9 mouse cellular contexts compared by ENCODE assay signal in the genomic region with DNA sequence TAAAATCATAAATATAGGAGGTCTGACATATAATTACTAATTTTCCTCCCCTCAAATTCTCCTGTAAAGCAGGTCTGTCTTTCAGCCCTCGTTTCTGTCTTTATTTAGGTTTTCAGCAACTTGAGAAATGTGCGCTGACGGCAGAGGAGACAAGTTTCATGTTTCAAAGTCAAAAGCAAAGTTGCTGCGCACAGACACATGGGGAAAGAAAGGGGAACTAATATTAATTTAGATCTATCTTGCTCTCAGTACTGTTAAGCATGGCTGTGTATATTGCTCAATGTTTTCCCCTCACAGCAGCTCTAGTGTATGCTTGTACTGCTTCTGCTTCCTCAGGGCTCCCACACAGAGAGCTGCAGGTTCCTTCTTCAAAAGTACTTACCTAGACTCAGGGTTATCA. TPM values are rescaled to one million over a fixed set of nuclear protein-coding genes. Genes with fewer than 3 reads are reported as not detected.
DNase-seq lines count a peak whose midpoint lies in the region; ATAC-seq lines count a peak whose summit lies in the region.
"Had no signal": no experiment of that assay in that cellular context is flagged by ENCODE, and none has a peak within 500 bp of the region (broad histone marks: within the 10 kb centered on the region; RNA-seq: fewer than 3 reads in every experiment).

No protein-coding gene starts in this region.

- no peak for DNase-seq in kidney, postnatal 4 days
- no peak for DNase-seq in adrenal gland, postnatal 10 days
- DNase-seq in testis, postnatal 10 days (ENCODE audit: low spot score), result no peak
- no peak for DNase-seq in embryo, embryonic 11 days
- DNase-seq: cerebellum, postnatal 10 days had no signal

- no peaks in the 10 kb centered on the region for H3K9me3 ChIP-seq in kidney, embryonic 16.5 days (ENCODE audit: low read length)
- no peaks in the 10 kb centered on the region for H3K9me3 ChIP-seq in hindbrain, embryonic 16.5 days (ENCODE audit: control insufficient read depth, low read length)
- H3K9me3 ChIP-seq in megakaryocyte, embryonic 14.5 days, result no peaks in the 10 kb centered on the region

- peaks cover 17% of the 10 kb centered on the region for H3K4me1 ChIP-seq in kidney, embryonic 16.5 days (ENCODE audit: insufficient read depth, low read length)
- H3K4me1 ChIP-seq in hindbrain, embryonic 16.5 days (ENCODE audit: control insufficient read depth, insufficient read depth, low read depth, low read length), result peaks cover 8% of the 10 kb centered on the region; the same call in 1 of the 2 replicates
- peaks cover 68% of the 10 kb centered on the region for H3K4me1 ChIP-seq in megakaryocyte, embryonic 14.5 days

- H3K4me3 ChIP-seq in kidney, embryonic 16.5 days (ENCODE audit: low read length), result peak overlapping the region; percentile 56
- H3K4me3 ChIP-seq in hindbrain, embryonic 16.5 days (ENCODE audit: low read length), result no peak overlapping the region
- H3K4me3 ChIP-seq in megakaryocyte, embryonic 14.5 days (replicated peaks), result peak overlapping the region; percentile 98

- H3K4me2 ChIP-seq in kidney, embryonic 16.5 days (replicated peaks; ENCODE audit: low read depth, low read length), result peak overlapping the region; percentile 91; the same call in 1 of the 2 replicates
- H3K4me2 ChIP-seq in hindbrain, embryonic 16.5 days (ENCODE audit: low read length), result peak overlapping the region; percentile 17

- ATAC-seq in kidney, embryonic 16.5 days (ENCODE audit: low FRiP score, low TSS enrichment), result no peak
- peak; percentile 22 for ATAC-seq in common myeloid progenitor, adult 5-6 weeks (replicated peaks; ENCODE audit: low read depth, poor library complexity, severe bottlenecking)
- ATAC-seq in hindbrain, embryonic 16.5 days, result no peak

- H3K9ac ChIP-seq in kidney, embryonic 16.5 days (replicated peaks; ENCODE audit: low read length), result no peak overlapping the region
- H3K9ac ChIP-seq in hindbrain, embryonic 16.5 days (ENCODE audit: low read depth, low read length), result no peak overlapping the region

- H3K36me3 ChIP-seq in kidney, embryonic 16.5 days (ENCODE audit: insufficient read depth, low read length), result no peaks in the 10 kb centered on the region
- no peaks in the 10 kb centered on the region for H3K36me3 ChIP-seq in hindbrain, embryonic 16.5 days (ENCODE audit: control insufficient read depth, insufficient read depth, low read length)
- peaks cover 3% of the 10 kb centered on the region for H3K36me3 ChIP-seq in megakaryocyte, embryonic 14.5 days (replicated peaks; ENCODE audit: low read length)

- H3K27me3 ChIP-seq in kidney, embryonic 16.5 days (ENCODE audit: insufficient read depth, low read length), result no peaks in the 10 kb centered on the region
- no peaks in the 10 kb centered on the region for H3K27me3 ChIP-seq in hindbrain, embryonic 16.5 days (replicated peaks; ENCODE audit: control insufficient read depth, insufficient read depth, low read length)
- no peaks in the 10 kb centered on the region for H3K27me3 ChIP-seq in megakaryocyte, embryonic 14.5 days (replicated peaks)

- WGBS in kidney, embryonic 16.5 days, result 33% methylated on average over 4 of the region's 4 CpGs
- WGBS in hindbrain, embryonic 16.5 days, result 78% methylated on average over 4 of the region's 4 CpGs

- H3K27ac ChIP-seq in kidney, embryonic 16.5 days (ENCODE audit: low read length), result no peak overlapping the region
- no peak overlapping the region for H3K27ac ChIP-seq in hindbrain, embryonic 16.5 days (ENCODE audit: low read depth, low read length)

RNA-seq across cellular contexts. Expression of gene Itga4, which starts 1.7 kb away (rescaled TPM):
- 4.2 and 5.0 TPM in 2 replicates for polyA plus RNA-seq in kidney, embryonic 16.5 days (2015; fragmentation: Nextera tagmentation; extraction: Ambion mirVana)
- 180 and 192 TPM in 2 replicates for total RNA-seq in common myeloid progenitor, adult 5-6 weeks (2017)
- 2.6 and 2.8 TPM in 2 replicates for polyA plus RNA-seq in hindbrain, embryonic 16.5 days (2015; fragmentation: Nextera tagmentation; extraction: Ambion mirVana)
- 1.6 TPM in 1 of 2 replicates, not detected in the other for polyA plus RNA-seq in megakaryocyte, embryonic 14.5 days (2012; ENCODE audit: insufficient read depth, low replicate concordance)
- 1 to 10 TPM; 5.3 to 8.5 TPM for total RNA-seq in adrenal gland, postnatal 10 days (2021)
